Mouse (Mus musculus): ENCODE data around the gene Jun. TPM values are rescaled to one million over a fixed set of nuclear protein-coding genes. Genes with fewer than 3 reads are reported as not detected.

Jun gene
- polyA plus RNA-seq, 1 experiment from 2014 or later = 97.6 TPM

DNA sequence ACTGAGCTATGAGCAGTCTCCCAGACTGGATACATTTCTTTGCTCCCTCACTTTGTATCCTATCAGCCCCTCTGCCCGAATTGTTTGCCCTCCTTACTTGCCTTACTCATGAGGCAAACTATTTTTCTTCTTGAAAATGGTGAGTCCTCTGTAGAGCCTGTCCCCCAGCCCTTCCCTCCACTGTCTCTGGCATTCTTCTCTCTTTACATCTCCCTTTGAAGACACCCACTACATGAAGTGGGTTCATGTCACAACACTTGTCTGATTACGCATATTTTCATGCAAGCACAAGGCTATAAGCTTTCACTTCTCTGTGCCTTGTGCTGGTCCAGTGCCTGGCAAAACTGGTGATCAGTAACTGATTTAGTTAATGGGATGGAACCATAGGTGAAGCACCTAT, 31.8 kb downstream of the Jun start:
- no peak for ATAC-seq
- 88% methylated on average over 2 of the region's 2 CpGs for WGBS
- Histone ChIP-seq H3K27ac (no peak overlapping the region), H3K9ac (no peak overlapping the region), H3K27me3 (0 out of 2 replicates have a peak, but pooled peaks cover 5% of the 10 kb centered on the region), H3K4me3 (no peak overlapping the region), H3K4me1 (no peaks in the 10 kb centered on the region), H3K9me3 (replicated peaks) (no peaks in the 10 kb centered on the region), H3K4me2 (no peak overlapping the region), H3K36me3 (ENCODE audit: poor library complexity, severe bottlenecking) (no peaks in the 10 kb centered on the region)

GRCm38 (mm10) chr4:95018221-95018620, 33.8 kb downstream of the Jun start:
- Histone ChIP-seq H3K9me3 (replicated peaks) (no peaks in the 10 kb centered on the region), H3K27ac (no peak overlapping the region), H3K4me3 (no peak overlapping the region), H3K27me3 (0 out of 2 replicates have a peak, but pooled peaks cover 5% of the 10 kb centered on the region), H3K4me2 (no peak overlapping the region), H3K4me1 (no peaks in the 10 kb centered on the region), H3K9ac (no peak overlapping the region), H3K36me3 (ENCODE audit: poor library complexity, severe bottlenecking) (no peaks in the 10 kb centered on the region)
- 17% methylated on average over 7 of the region's 7 CpGs for WGBS
- ATAC-seq = no peak

DNA sequence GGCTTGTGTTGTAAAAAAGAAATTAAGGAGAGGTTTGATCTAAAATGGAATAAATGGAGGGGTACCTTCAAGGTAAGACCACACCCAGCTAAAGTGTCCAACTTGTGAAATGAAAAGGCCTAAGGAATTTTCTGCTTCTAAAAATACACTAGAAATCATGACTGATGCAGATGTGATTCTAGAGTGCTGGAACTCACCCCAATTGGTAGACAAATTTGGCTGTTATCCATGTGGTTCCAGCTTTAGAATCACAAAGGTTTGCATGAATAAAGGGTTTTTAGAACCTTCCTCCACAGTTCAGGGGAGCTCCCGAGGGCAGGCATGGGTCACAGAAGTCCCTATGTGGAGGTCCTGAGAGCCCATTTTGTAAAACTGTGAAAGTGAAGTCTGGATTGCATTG, 39.3 kb downstream of the Jun start:
- 63% methylated on average over 1 of the region's 1 CpGs for WGBS
- Histone ChIP-seq H3K4me3 (no peak overlapping the region), H3K9me3 (replicated peaks) (no peaks in the 10 kb centered on the region), H3K27ac (no peak overlapping the region), H3K9ac (no peak overlapping the region), H3K27me3 (no peaks in the 10 kb centered on the region), H3K36me3 (ENCODE audit: poor library complexity, severe bottlenecking) (no peaks in the 10 kb centered on the region), H3K4me2 (no peak overlapping the region), H3K4me1 (no peaks in the 10 kb centered on the region)
- no peak for ATAC-seq

DNA sequence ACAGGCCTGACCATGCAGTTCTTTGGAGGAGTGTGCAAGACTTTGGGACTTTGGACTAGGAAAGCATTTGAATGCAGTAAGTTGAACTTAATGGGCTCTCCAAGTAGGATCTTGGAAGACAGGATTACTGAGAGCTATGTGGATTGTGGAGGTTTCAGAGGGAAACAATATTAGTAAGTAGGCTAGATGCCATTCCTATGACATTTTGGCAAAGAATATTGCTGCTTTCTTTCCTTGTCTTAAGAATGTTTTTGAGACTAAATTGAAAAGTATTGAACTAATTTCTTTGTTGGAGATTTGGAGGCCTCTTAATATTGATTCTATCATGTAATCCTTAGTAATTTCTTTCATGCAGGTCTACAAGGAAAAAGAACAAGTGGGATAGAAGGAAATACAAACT, 39.8 kb downstream of the Jun start:
- Histone ChIP-seq H3K36me3 (ENCODE audit: poor library complexity, severe bottlenecking) (no peaks in the 10 kb centered on the region), H3K27me3 (no peaks in the 10 kb centered on the region)
- no peak for ATAC-seq

GRCm38 (mm10) chr4:95008175-95009057, 43.6 kb downstream of the Jun start:
- 45% methylated on average over 13 of the region's 13 CpGs for WGBS
- Histone ChIP-seq H3K36me3 (ENCODE audit: poor library complexity, severe bottlenecking) (no peaks in the 10 kb centered on the region), H3K9ac (no peak overlapping the region), H3K4me1 (no peaks in the 10 kb centered on the region), H3K27me3 (no peaks in the 10 kb centered on the region), H3K27ac (no peak overlapping the region), H3K4me2 (peak overlapping the region; percentile 10; the same call in 1 of the 2 replicates), H3K9me3 (replicated peaks) (no peaks in the 10 kb centered on the region), H3K4me3 (no peak overlapping the region)
- ATAC-seq = peak; percentile 83

More for the DNA sequence above, 39.8 kb downstream of the Jun start:
- Histone ChIP-seq H3K4me3 (no peak overlapping the region), H3K4me2 (no peak overlapping the region), H3K4me1 (no peaks in the 10 kb centered on the region), H3K27ac (no peak overlapping the region), H3K9ac (no peak overlapping the region), H3K9me3 (replicated peaks) (no peaks in the 10 kb centered on the region)

DNA sequence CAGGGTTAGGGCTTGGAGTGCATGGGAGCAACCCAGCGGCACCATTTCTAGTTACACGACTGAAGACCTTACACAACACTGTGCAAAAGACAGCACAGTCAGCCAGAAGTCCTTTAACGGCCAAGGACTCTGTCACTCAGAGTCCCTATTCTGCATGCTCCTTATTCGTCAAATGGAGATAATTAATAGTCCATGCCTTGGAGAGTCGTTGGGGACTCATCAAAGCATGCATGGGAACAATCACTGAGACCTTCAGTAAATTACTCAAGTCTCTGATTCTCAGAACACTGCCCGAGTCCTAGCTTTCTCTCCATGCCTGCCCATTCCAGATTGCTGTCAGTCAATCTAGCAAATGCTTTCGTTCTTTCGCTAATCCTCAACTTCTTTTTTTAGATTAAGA, 44.3 kb downstream of the Jun start:
- Histone ChIP-seq H3K4me2 (no peak overlapping the region), H3K9me3 (replicated peaks) (no peaks in the 10 kb centered on the region), H3K36me3 (ENCODE audit: poor library complexity, severe bottlenecking) (no peaks in the 10 kb centered on the region), H3K27ac (no peak overlapping the region), H3K9ac (no peak overlapping the region), H3K4me1 (no peaks in the 10 kb centered on the region), H3K4me3 (no peak overlapping the region), H3K27me3 (no peaks in the 10 kb centered on the region)
- 45% methylated on average over 8 of the region's 8 CpGs for WGBS
- ATAC-seq = peak; percentile 74

DNA sequence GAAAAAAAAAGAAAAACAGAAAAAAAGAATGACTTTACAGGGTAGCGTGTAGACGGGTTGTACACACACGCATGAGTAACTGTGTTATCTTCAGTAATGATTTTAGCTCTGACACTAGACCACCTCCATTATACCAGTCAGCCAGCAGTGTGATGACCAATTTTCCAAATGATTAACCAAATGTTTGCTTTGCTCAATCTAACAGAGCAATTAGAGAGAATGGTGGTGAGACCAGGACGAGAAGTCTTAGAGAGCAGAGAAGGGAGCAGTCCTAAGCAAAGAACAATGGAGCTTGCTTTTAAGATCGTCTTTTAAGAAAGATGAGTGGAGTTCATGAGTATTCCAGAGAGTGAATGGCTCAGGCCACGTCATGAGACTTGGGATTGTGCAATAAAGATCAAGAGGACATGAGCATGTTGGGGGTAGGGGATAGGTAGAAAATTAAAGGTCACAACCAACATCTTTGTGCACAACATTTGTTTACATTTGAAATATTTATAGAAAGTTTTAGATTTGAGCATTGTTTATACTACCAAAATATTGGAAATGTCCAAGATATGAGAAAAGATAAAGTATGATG, 46.7 kb downstream of the Jun start:
- Histone ChIP-seq H3K9me3 (replicated peaks) (no peaks in the 10 kb centered on the region), H3K4me1 (no peaks in the 10 kb centered on the region), H3K9ac (no peak overlapping the region), H3K36me3 (ENCODE audit: poor library complexity, severe bottlenecking) (no peaks in the 10 kb centered on the region), H3K27me3 (no peaks in the 10 kb centered on the region), H3K27ac (no peak overlapping the region), H3K4me2 (no peak overlapping the region), H3K4me3 (no peak overlapping the region)
- no peak for ATAC-seq
- WGBS = 57% methylated on average over 6 of the region's 6 CpGs

- Histone ChIP-seq H3K9me3 (replicated peaks) (no peaks in the 10 kb centered on the region), H3K4me1 (no peaks in the 10 kb centered on the region), H3K4me2 (no peak overlapping the region), H3K27me3 (no peaks in the 10 kb centered on the region), H3K36me3 (ENCODE audit: poor library complexity, severe bottlenecking) (no peaks in the 10 kb centered on the region), H3K27ac (no peak overlapping the region), H3K9ac (no peak overlapping the region), H3K4me3 (no peak overlapping the region)
- ATAC-seq = no peak
- WGBS = 64% methylated on average over 6 of the region's 6 CpGs
Observed at GRCm38 (mm10) chr4:95001043-95001775, 50.8 kb downstream of the Jun start.

DNA sequence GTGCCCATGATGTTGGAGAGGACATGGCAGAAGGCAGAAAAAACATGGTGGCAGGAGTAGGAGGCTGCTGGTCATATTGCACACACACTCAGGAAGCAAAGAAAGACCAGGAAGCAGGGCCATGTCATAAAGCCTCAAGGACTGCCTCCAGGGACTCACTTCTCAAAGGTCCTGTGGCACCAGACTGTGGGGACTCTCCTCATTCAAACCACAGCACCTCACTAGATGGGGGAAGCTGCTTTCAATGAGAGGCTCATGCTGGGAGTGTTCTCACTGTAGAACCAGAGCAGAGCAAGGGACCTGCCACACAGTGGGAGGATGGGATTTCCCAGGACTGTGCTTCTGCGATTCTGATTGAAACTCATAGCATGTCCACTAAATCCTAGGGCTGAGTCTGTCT, 51.9 kb downstream of the Jun start:
- no peak overlapping the region for H3K9ac ChIP-seq
- no peak overlapping the region for H3K4me3 ChIP-seq
- no peak for ATAC-seq
- no peak overlapping the region for H3K27ac ChIP-seq
- no peaks in the 10 kb centered on the region for H3K9me3 ChIP-seq (replicated peaks)
- H3K27me3 ChIP-seq = no peaks in the 10 kb centered on the region
- no peaks in the 10 kb centered on the region for H3K4me1 ChIP-seq
- no peaks in the 10 kb centered on the region for H3K36me3 ChIP-seq (ENCODE audit: poor library complexity, severe bottlenecking)
- 81% methylated on average over 1 of the region's 1 CpGs for WGBS
- H3K4me2 ChIP-seq = no peak overlapping the region

DNA sequence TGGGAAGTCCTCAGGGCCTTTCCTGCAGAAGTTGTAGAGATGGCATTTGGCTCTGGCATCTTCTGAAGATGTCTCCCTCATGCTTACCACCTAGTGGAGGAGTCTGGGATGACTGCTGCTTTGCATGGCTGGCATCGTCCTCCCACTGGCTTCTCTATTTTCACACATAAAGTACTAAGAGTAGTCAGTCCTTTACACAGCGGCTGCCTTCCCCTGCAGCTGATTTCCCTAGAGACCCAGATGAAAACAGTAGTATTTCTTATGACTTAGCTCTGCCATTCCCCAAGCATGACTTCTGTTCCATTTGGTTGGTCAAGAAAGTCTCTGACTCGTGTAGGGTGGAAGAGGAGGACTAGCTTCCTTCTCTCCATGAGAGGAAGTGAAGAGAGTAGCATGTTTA, 52.8 kb downstream of the Jun start:
- Histone ChIP-seq H3K36me3 (ENCODE audit: poor library complexity, severe bottlenecking) (no peaks in the 10 kb centered on the region), H3K4me3 (no peak overlapping the region), H3K4me1 (no peaks in the 10 kb centered on the region), H3K4me2 (no peak overlapping the region), H3K27ac (no peak overlapping the region), H3K9me3 (replicated peaks) (no peaks in the 10 kb centered on the region), H3K27me3 (no peaks in the 10 kb centered on the region), H3K9ac (no peak overlapping the region)
- 66% methylated on average over 3 of the region's 3 CpGs for WGBS
- ATAC-seq = no peak

All from forebrain, embryonic 13.5 days (tissue).